Mouse (Mus musculus) retina, postnatal 7 days (tissue): Measurements from ENCODE around the gene Zfp319.
"Not testable (repeated sequence)": the region's sequence is repeated elsewhere in the genome, so short reads cannot be mapped to it uniquely, and the experiment has no call there.

Source experiments
- DNase-seq: peaks from one replicate; pipeline ENCODE4 v3.0.0-alpha.2; 2012; ENCODE audit warnings: low read depth, low spot score

Gene Zfp319

DNA sequence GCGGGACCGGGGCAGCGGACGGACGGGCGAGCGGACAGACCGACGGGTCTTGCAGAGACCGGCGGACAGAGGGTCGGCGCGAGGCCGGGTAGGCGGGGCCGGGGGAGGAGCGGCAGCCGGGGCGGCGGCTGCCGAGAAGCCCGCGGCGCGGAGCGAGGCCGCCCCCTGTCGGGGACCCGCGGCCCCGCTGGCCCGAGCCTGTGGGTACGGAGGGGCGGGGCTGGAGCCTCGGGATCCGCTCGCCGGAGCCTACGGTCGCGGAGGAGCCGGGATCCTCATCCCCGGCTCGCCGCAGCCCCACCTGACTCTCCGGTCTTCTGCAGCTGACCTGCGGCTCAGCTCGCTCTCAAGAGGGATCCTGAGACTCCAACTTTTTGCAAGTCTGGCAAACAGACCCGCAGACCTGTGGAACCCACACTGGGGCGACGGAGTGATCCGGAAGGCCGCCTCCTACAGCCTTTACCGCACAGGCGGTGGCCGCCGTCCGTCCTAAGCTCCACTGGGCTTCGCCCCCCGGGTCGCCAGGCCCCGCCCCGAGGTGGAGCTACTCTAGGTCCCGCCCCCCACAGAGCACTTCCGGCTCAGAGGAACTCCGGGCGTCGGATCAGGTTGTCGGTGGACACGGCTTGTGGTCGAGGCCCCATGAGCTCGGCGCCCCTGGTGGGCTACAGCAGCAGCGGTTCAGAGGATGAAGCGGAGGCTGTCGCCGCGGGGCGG lies at the start of gene Zfp319, which contains the start of gene Usb1:
Gene Zfp319 (minus strand): TSS at position 231 of the 717 bp plus-strand sequence.
Gene Usb1 (plus strand): TSS at position 565 of the 717 bp plus-strand sequence.
- DNase-seq, result peak; percentile 93

DNA sequence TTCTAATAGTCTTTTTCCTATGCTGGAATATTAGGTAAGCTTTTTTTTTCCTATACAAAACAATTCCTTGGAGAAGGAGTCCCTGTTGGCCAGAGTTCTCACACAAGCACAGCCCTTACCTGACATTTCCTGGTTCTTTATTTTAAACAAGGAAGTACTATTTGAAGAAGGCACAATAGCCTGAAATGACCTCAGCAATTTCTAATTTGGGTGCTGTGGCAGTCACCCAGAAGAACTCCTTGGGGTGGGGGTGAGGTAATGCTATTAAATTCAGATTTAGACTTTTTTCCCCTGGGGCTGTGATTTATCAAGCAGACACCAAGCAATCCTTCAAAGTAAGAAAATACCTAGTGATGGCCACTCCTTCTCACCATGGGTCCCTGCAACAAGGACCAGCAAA lies 49.2 kb upstream of the Zfp319 start:
- DNase-seq, result no peak

DNA sequence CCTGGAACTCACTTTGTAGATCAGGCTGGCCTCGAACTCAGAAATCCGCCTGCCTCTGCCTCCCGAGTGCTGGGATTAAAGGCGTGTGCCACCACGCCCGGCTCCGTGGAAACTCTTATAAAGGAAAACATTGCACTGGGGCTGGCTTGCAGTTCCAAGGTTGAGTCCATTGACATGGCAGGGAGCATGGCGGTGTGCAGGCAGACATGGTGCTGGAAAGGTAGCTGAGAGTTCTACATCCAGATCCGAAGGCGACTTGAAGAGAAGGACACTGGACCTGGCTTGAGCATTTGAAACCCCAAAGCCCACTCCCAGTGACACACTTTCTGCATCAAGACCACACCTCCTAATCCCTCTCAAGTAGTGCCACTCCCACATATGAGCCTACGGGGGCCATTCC lies 47.2 kb upstream of the Zfp319 start:
- DNase-seq, result not testable (repeated sequence)

DNA sequence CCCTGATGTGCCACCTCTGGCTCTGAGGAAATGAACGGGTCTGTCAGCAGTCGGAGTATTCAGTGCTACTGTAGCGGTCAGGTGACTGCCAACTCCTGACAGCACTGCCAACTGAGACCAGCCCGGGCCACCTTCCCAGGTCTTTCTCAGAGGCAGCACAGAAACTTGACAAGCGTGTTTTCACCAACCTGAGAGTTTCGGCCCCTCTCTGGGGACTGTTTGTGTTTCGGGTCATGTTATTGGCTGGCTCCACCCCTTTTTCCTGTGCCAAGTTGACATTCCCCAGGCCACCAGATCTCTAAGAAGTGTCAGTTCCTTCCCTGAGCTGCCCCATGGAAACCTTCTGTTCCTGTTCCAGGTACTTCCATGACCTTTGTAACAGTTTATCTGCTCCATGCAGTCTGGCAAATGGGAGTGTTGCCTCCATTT lies 46.1 kb upstream of the Zfp319 start:
- no peak for DNase-seq

DNA sequence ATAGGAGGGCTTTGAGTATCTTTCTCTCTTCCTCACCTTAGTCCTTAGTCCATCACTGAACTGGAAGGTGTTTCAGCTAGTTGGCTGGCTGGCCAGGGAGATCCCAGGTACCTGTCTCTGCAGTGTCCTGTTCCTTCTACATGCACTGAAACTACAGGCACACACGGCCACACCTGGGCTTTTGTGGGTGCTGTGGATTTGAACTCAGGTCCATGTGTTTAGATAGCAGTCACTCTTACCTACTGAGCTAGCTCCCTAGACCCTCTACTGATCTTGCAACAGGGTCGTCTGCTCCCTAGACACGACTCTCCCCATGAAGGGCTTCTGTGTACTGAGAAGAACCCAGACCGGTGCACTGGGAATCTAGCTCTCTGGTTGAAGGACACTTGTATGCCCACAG lies 45.4 kb upstream of the Zfp319 start:
- no peak for DNase-seq

DNA sequence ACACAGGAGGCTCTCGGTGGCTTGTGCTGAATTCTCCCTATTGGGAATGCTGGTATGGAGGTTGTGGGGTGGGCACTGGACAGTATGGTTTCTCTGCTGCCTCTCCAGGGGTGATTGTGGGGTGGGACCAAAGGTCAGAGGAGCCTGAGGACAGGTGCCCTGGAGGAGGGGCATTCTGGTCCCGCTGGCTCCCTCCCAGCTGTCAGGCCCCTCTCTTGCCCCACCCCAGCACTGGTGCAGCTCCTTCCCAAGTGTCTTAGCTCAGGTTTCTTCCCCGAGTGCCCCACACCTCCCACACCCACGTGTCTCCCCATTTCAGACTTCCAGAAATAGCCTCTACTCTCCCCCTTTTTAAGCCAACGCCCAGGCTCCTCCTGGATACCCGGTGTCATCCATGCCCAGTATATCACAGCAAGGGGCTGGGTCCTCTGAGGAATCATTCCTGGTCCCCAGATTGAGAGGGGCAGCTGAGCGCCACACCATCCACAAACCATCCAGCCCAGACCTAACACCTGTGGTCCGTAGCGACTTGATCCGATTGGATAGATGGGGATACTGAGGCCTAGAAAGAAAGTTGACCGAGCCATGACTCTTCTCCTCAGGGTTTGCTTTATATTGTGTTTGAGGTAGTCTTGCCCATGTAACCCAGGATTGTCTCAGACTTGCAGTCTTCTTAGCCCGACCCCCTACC lies 44.7 kb upstream of the Zfp319 start:
- no peak for DNase-seq

DNA sequence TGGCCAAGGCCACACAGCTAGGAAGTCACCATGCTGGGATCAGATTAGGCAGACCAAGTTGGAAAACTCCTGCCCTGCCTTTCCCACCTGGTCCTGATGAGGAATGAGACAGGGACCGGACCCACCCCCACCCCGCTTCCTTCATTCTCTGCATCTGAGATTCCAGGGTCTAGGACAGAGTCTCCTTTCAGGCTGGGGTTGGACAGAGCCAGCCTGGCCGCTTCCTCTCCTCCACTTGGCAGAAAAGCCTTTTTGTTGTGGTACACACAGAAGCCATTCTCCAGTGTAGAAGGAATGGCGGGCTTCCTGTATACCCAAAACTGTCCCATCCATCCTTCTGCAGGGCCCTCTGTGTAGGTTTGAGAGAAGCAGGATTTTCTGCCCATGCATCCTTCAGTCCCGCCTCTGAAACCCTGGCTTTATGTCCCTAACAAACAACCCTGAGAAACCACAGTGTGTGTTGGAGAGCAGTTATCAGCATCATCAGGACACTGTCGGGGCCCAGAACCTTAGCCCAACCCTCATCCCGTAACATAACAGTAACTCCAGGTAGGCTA lies 43.7 kb upstream of the Zfp319 start:
- no peak for DNase-seq

DNA sequence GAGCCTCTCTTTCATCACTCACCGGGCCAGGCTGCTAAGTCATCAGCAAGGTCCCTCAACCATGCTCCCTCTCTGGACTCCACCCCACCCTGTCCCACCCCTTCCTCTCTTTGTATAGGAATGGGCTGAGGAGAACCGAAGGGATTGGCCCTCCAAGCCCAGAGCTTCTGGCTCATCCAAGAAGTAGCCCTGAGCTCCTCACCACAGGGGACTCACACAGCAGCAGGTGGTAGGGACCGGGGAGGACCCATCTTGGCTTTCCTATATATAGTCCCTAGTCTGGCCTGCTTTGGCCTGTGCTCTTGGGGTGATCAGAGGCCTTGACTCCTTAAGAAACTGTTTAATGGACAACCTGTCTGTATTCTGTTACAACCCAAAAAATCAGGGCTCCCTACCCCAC lies 42.7 kb upstream of the Zfp319 start:
- no peak for DNase-seq

DNA sequence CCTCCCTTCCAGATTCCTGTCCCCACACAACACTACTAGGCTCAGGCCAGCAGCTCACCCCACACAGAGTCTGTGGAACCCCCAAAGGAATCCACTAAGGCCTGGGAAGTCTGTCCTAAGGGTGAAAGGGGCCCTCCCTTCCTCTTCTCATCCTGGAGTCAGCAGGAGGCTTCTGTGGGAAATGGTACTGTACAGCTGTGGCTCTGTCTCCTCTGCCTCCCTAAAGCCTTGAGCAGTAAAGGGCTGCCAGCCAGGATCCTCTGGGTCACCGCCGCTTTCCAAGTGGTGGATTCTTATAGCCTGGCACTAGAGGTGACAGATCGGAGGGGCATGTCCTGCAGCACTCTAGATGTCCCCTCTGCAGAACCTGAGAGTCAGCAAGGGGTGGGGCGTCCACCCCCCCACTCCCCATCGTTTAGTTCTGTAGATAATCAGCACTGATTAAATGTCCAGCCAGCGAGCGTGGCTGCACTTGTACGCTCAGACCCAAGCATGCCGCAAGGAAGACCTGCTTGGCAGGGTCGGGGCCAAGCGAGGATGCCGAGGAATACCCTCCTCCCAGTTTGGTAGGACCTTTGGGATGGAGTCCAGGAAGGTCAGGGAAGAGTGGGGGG lies 41.7 kb upstream of the Zfp319 start:
- no peak for DNase-seq

DNA sequence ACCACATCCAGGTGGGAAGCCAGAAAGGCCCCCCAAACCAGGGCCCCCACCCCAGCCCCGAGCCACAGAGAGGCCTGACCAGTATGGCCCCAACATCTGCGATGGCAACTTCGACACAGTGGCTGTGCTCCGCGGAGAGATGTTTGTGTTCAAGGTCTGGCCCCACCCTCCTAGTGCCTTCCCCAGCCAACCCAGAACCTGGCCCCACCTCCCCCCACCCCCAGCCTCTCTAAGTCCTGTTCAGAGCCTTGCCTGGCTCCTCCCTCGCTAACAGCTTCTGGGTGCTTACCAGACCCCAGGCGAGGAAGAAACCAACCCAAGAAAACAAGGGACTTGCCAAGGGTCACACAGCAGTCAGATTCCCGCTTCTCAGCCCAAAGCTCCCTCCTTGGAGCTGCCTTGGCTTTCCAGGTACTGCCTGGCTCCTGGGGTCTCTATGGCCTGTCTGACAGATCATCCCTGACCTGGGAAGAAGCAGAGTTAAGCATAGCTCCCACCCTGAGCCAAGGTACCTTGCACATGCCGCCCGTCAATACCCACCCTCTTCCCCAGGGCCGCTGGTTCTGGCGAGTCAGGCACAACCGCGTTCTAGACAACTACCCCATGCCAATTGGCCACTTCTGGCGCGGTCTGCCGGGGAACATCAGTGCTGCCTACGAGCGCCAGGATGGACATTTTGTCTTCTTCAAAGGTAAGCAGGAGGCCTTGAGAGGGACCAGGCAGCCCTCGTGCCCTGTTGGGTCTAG lies 38.0 kb upstream of the Zfp319 start:
- no peak for DNase-seq

DNA sequence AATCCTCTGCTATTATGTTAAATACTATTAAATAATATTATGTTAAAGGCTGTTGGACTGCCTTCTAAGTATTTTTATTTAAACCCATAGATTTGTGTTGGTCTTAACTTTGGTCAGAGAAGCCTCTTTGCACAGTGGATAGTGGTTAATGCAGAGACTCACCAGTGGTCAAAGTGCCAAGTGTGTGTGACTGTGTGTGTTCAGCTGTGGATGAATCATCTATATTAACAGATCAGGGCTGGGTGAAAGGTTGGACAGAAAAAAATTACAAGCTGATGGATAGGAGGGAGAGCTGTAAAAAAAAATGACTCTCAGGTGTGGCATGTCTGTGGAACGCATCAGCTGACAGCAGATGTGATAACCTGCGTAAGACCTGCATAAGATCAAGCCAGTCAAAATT lies 32.1 kb upstream of the Zfp319 start:
- DNase-seq, result no peak

DNA sequence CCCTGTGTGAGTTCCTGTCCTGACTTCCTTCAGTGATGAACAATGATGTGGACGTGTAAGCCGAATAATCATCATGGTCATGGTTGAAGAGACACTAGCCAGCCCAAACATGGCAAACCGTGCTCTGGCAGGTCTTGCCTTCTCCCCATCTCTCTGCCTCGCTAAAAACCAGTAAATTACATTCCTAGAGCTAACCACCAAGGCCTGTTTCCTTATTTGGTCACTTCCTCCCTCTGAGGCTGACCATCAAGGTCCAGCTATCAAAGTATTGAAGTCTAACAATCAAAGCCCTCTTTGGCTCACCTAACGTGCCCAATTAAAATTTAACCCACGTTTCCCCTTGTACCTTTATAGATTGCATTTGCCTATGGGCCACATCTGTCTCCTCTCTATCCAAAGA lies 30.5 kb upstream of the Zfp319 start:
- no peak for DNase-seq

DNA sequence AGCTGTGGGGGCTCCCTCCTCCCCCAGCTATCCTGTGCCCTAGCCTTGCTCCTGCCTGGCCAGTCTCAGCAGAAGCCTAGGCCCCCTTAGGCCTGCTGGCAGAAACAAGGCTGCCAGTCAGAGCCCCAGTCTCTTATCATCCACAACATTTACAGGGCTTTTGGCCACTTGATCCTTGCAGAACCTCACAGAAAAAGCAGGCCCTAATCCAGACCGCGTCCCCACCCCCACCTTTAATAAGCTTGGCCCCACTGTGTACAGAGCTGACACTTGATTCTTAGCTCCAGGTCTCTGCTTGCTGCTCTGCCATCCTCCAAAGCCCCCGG lies 29.2 kb upstream of the Zfp319 start:
- DNase-seq, result no peak

DNA sequence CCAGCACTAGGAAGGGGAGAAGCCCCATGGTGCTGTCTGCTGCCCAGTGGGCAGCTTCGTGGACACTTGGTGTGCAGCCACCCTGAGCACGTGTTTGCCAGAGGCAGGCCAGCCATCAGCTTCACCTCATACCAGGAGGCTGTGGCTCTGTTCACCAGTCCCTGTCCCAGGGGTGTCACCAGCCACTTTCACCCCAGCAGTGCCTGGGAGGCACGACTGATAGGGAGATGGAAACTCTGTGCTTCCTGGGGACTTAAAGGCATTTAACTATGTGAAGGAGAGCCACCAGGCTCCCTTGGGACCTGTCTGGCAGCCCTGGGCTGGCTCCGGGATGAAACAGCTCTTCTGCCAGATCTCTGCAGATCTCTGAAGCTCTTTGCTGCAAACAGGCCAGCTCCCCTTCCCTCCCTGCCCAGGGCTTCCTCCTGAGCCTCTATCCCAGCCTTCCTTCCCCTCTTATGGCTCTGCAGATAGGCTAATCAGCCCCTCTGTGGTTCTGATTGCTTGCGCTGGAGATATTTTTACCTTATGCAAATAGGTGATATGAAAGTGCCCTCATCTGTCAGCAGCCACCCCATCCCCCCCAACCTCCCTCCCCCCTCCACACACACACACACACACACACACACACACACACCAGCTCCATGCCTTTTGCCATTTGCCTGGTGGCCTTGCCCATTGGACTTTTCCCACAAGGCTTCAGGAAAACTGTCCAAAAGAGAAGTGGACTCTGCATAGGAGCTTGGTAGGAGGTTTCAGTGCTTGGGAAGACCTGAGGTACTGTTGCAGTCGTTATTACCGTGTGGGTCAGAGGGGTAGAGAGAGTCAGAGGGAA lies 28.6 kb upstream of the Zfp319 start:
- no peak for DNase-seq

DNA sequence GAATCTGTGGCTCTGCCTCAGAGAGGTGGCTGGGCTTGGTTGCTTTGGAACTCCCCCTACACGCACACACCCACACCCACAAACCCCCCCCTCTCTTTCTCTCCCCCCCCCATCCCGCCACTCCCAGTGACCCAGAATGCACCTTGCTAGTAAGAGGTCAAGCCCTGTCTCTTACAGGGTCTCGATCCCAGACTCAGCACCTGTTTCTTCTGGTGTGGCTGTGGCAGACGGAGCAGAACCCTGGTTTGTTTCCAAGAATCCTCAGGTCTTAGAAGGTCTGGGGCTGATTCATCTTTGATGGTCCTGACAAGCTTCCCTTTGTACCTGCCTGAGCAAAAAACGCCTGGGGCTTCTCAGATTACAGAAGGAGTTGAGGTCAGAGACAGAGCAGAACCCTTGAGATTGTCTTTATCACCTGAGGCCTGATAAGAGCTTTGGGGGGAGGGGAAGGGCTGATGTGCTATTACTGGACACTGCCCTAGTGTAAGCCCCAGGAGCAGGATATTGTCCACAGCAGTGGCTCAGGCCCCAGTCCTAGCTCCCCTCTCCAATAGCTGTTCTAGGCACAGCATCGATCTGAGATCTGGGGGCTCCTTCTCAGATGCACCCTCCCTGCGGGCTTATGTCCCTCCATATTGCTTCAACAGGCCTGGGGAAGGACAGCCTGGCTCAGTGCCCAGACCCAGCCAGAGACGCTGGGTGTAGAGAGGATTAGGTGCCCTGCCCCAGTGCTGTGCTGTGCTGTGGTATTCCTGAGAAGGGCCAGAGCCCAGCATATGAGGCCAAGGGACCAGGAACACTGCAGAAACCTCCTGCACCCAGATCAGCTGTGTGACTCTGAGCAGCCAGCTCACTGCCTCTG lies 27.0 kb upstream of the Zfp319 start:
- DNase-seq, result no peak

DNA sequence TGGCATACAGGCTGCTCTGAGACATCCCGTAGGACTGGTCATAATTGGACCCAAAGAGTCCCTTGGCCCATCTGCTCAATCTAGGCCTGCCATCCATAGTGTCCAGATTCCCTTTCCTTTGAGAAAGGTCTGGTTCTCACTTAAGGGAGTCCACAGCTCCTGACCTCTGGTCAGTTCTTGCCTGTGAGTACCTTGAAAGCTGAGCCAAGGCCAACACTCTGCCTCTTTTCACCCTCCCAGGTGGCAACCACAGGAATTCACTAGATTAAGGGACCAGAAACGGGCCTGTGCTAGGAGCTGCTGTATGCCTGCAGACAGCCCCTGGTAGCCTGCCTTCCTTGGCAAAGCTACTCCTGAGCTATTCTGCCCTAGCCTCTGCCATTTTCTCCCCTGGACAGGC lies 22.9 kb upstream of the Zfp319 start:
- DNase-seq, result no peak

DNA sequence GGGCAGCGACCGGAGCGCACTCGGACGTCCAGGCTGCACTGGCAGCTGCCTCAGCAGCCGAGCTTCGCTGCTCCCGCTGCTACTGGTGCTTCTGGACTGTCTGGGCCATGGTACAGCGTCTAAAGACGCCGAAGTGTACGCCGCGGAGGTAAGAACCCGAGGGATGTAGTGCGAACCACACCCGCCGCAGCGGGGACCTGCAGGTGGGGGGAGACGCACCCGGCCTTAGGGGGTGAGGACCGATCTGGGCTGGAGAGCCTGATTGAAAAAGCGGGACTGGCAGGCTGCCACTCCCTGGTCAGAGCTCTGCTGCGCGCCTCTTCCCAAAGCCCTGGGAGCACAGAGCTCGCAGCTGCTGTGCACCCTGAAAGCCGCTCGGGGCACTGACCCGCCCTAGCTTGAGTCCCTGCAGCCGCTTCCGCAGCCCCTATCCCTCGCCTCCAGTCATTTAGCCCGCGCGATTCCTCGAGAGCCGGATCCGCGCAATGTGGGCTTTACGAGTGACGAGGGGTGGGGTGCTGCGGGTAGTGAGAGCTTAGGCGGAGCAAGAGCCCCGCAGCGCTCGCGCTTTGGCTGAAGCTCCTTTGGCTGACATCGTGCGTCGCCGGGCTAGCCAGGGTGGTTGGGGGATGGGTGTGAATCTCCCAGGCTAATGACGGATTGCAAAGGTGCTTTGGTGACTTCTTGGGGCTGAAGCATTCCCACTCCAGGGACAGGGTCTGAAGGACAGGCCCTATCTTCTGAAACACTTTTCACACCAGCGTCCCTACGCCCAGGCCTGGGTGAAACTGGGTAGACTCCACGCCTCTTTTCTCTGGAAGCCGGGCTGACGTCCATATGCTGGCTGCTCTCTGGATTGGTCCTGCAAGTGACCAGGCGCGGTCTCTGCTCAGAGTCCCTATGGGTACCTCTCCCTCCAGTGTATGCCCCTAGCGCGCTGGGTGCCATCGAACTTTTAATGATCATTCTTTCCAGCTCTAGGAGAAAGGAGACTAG lies 21.4 kb upstream of the Zfp319 start:
- DNase-seq, result peak; percentile 62

DNA sequence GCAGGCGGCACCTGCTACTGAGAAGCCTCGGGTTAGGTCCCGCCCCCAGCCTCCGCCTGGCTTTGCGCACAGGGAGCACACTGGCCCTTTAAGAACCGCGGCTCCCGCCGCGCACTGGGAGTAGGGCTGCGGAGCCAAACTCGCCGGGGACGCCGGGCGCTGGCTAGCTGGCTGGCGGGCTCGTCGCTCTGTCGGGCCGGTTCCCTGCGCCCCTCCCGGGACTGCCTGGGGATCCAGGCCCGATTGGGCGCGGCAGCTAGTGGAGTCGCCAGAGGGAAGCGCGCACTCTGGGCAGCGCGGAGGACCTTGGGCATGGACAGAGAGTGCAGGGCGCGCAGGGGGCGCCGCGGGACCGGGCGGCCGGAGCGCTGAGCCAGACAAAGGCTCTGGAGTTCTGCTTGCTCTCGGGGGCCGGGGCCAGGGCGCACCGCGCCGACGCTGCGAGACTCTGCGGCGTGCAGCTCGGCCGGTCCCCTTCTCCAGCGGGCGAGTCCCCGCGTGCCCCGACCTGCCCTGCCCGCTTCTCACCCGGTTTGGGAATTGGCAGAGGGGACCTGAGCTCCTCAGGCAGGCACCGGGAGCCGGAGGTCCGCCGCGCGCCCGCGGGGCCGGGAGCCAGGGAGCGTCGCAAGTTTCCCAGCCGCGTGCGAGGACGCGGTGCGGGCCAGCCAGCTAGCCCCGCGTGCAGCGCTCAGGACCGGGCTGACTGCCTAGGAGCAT lies 20.6 kb upstream of the Zfp319 start, which contains the start of gene Mmp15:
Gene Mmp15 (plus strand): TSS at position 118 of the 720 bp plus-strand sequence.
- DNase-seq, result no peak
